Mouse (Mus musculus): ENCODE measurements around the gene Aff2. TPM values are rescaled to one million over a fixed set of nuclear protein-coding genes. Genes with fewer than 3 reads are reported as not detected.

The Aff2 gene
- 9.2 and 10.2 TPM in 2 replicates for polyA plus RNA-seq (2015; fragmentation: Nextera tagmentation; extraction: Ambion mirVana)

DNA sequence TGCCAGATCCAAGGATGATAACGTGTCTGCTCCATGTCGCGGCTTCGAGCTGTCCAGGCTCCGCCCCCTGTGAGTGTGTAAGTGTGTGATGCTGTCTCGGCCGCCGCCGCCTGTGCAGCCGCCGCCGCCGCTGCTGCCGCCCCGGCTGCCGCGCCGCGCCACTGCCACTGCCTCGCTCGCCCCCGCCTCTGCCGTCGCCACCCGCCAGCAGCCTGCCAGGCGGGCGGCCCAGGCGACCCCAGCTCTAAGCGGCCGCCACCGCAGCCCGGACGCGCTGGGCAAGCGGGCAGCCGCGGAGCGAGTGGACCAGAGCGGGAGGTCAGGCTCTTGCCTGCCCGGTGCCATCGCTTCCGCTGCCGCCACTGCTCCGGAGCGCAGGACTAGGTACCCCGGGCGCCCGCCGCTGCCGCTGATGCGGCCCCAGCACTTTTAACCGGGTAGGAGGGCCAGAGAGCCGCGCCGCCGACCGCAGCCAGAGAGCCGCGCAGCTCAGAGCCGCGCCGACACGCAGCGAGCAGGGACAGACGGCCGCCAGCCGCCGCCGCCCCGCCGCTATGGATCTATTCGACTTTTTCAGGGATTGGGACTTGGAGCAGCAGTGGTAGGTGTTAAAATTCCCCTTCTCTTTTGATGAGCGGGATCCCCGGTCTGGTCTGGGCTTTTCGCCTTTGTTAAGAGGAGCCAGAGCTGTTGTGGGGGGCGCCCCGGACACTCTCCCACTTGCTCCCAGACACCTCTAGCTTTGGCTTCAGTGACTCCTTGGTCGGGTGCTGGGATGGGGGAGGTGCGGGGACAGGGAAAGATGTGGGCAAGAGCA is at the start of gene Aff2:
Gene Aff2 (plus strand): TSS at position 57 of the 817 bp plus-strand sequence.
- no peaks in the 10 kb centered on the region for H3K9me3 ChIP-seq
- no peaks in the 10 kb centered on the region; the same call in 1 of the 2 replicates for H3K27me3 ChIP-seq
- peak within 1 kb of the TSS; percentile 65 for H3K4me2 ChIP-seq
- WGBS = 9% methylated on average over 60 of the region's 79 CpGs
- H3K4me3 ChIP-seq = peak within 1 kb of the TSS; percentile 55
- peak within 1 kb of the TSS; percentile 85 for H3K27ac ChIP-seq (replicated peaks)
- H3K9ac ChIP-seq = peak within 1 kb of the TSS; percentile 78
- H3K36me3 ChIP-seq = no peaks in the 10 kb centered on the region
- H3K4me1 ChIP-seq (replicated peaks) = peaks cover 11% of the 10 kb centered on the region; the same call in 1 of the 2 replicates
- peak; percentile 96 for ATAC-seq (ENCODE audit: low read depth)

DNA sequence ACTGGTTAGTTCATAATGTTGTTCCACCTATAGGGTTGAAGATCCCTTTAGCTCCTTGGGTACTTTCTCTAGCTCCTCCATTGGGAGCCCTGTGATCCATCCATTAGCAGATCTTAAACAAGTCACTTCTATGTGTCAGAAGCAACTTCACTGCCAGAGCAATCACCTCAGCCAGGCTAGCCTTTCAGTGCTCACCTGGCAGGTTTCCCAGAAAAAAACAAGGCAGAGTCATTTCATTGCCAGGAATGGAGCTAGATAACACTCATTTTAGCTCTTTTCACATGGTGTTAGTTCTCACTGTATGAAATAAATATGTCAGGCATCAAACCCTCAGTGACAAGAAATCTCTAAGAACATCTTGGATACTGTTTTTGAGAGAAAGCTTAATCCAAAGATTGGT is 22.8 kb upstream of the Aff2 start:
- no peak overlapping the region for H3K4me2 ChIP-seq
- no peak for ATAC-seq (ENCODE audit: low read depth)
- no peak overlapping the region for H3K27ac ChIP-seq (replicated peaks)
- H3K36me3 ChIP-seq = no peaks in the 10 kb centered on the region
- no peaks in the 10 kb centered on the region for H3K27me3 ChIP-seq
- H3K4me3 ChIP-seq = no peak overlapping the region
- H3K4me1 ChIP-seq (replicated peaks) = no peaks in the 10 kb centered on the region
- H3K9ac ChIP-seq = no peak overlapping the region
- H3K9me3 ChIP-seq = no peaks in the 10 kb centered on the region

DNA sequence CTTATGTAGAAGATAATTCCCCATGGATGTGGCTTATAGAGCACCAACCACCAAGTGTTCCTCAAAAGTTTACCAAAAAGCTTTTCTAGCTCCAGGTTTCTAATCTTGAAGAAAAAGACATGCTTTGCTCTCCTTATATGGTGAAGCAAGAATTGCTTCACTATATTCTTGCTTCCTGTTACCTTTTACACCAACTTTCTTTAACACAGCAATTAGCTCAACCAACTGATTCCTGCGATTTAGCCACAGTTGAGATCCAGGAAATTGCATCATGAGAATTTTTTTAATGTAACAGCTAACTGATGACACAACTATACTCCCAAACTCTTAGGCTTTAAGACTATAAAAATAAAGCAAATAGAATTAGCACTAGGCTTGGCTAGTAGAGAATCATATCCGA is 4.5 kb upstream of the Aff2 start:
- Histone ChIP-seq H3K27ac (replicated peaks) (no peak overlapping the region), H3K27me3 (no peaks in the 10 kb centered on the region), H3K4me2 (no peak overlapping the region), H3K9me3 (no peaks in the 10 kb centered on the region), H3K4me1 (replicated peaks) (no peaks in the 10 kb centered on the region), H3K9ac (no peak overlapping the region), H3K4me3 (no peak overlapping the region), H3K36me3 (no peaks in the 10 kb centered on the region)
- no peak for ATAC-seq (ENCODE audit: low read depth)
- 82% methylated on average over 2 of the region's 2 CpGs for WGBS

DNA sequence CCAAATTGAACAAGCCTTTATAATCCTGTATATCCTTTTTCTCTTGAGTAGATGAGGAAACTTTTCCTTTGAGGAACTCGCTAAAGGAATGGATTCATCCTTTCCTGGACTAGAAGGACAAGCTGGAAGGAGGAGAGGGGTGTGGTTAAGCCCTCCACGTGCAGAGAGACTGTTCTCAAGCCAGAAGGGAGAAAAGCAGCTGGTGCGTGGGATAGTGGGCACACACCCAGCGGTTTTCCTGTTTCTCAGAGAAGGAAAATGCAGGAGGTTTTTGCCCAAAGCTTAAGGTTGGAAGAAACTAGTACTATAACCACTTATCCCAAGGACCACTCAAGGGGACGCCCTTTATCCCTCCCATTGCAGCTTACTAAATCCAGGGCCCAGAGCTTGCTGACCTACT is 734 bp upstream of the Aff2 start:
- 26% methylated on average over 5 of the region's 5 CpGs for WGBS
- ATAC-seq (ENCODE audit: low read depth) = no peak
- Histone ChIP-seq H3K9me3 (no peaks in the 10 kb centered on the region), H3K4me3 (peak overlapping the region; percentile 55), H3K4me2 (peak overlapping the region; percentile 65), H3K4me1 (replicated peaks) (peaks cover 10% of the 10 kb centered on the region; the same call in 1 of the 2 replicates), H3K36me3 (no peaks in the 10 kb centered on the region), H3K27me3 (no peaks in the 10 kb centered on the region; the same call in 1 of the 2 replicates), H3K27ac (replicated peaks) (no peak overlapping the region), H3K9ac (no peak overlapping the region)

DNA sequence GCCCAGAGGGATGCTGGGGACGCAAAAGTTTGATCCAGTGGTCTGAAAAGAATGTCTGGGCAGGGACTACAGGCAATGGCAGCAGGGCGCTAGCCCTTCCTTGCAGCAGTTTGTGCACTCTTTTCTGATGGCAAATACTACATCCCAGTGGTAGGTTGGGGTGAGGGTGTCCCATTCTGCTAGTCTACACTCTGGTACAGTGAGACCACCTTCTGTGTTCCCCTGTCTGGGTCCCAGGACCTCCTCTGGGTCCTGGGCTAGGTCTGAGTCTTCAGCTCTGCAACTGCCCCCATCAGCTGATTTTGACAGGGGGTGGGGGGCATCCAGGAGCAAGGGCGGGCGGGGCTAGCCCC is 233 bp upstream of the Aff2 start:
- peak overlapping the region; percentile 78 for H3K9ac ChIP-seq
- H3K4me3 ChIP-seq = peak overlapping the region; percentile 55
- no peaks in the 10 kb centered on the region for H3K36me3 ChIP-seq
- H3K9me3 ChIP-seq = no peaks in the 10 kb centered on the region
- peak; percentile 82 for ATAC-seq (ENCODE audit: low read depth)
- H3K27ac ChIP-seq (replicated peaks) = no peak overlapping the region
- H3K4me2 ChIP-seq = peak overlapping the region; percentile 65
- H3K27me3 ChIP-seq = no peaks in the 10 kb centered on the region; the same call in 1 of the 2 replicates
- H3K4me1 ChIP-seq (replicated peaks) = peaks cover 11% of the 10 kb centered on the region; the same call in 1 of the 2 replicates
- WGBS = 6% methylated on average over 4 of the region's 4 CpGs

DNA sequence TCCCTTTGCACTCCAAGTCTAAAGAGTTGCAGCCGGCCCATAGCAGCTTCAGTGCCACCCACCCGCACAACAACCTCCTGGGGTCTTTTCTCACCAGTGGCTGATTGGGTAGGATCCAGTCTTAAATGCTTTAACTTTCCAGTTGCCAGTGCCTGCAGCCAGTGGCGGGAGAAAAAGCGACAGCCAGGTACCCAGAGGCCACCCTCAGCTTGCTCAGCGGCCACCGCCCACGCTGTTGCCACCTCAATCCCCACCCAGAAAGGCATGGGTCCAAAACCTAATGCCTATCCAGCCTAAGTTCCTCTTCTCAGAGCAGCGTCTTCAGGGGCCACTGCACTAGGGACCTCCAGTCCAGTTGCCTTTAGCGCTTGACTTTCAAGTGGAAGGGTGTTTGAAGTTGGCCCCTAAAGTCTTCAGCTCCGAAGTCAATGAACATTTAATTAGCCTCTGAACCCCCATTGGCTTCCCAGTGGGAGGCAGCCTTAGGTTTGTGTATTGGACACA is 1.0 kb downstream of the Aff2 start:
- ATAC-seq (ENCODE audit: low read depth) = peak; percentile 6; the same call in 1 of the 2 replicates
- H3K4me1 ChIP-seq (replicated peaks) = peaks cover 11% of the 10 kb centered on the region; the same call in 1 of the 2 replicates
- H3K27ac ChIP-seq (replicated peaks) = peak overlapping the region; percentile 85; the same call in 1 of the 2 replicates
- peak overlapping the region; percentile 55 for H3K4me3 ChIP-seq
- no peaks in the 10 kb centered on the region for H3K36me3 ChIP-seq
- H3K27me3 ChIP-seq = no peaks in the 10 kb centered on the region; the same call in 1 of the 2 replicates
- peak overlapping the region; percentile 78 for H3K9ac ChIP-seq
- WGBS = 13% methylated on average over 10 of the region's 10 CpGs
- H3K4me2 ChIP-seq = peak overlapping the region; percentile 65
- H3K9me3 ChIP-seq = no peaks in the 10 kb centered on the region

DNA sequence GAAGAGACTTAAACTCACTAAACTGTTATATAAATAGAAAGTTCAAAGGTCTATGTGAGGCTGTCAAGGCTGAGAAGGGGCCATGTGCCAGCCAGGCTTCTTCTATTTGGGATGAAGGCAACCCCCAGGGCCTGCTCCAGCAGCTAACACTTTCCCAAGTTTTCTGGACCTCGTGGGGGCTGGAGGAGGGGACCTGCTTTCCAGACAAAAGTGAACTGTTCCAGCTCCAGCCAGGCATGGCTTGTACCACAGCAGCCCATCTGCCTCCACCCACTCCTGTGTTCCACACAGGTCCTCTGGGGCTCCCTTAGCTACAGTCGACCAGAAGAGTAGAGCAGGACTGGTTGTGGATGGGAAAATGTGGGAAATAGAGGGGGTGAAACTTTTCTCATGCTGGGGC is 4.1 kb downstream of the Aff2 start:
- Histone ChIP-seq H3K27ac (replicated peaks) (no peak overlapping the region), H3K4me1 (replicated peaks) (peaks cover 11% of the 10 kb centered on the region; the same call in 1 of the 2 replicates), H3K4me3 (no peak overlapping the region), H3K36me3 (no peaks in the 10 kb centered on the region), H3K9ac (no peak overlapping the region), H3K9me3 (no peaks in the 10 kb centered on the region), H3K27me3 (no peaks in the 10 kb centered on the region; the same call in 1 of the 2 replicates), H3K4me2 (0 out of 2 replicates have a peak overlapping the region, but pooled peaks have one; percentile 7)
- ATAC-seq (ENCODE audit: low read depth) = no peak
- 9% methylated on average over 2 of the region's 2 CpGs for WGBS

DNA sequence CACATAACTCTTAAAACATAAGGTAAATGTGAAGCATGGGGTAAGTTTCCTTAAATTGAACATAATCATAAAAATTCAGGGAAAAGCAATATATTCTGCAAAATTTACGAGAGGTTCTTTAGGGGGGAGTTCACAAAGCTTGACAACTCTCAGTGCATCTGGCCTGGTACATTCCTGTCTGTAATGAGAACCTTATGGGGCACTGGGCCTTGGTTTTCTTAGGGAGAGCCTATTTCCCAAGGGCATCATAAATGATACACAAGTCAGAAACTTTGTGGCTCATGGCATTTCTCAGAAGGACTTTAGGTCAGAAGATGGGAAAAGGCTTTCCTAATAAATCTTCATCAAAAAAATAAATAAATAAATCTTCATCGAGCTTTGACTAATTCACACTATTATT is 13.2 kb downstream of the Aff2 start:
- no peaks in the 10 kb centered on the region for H3K4me1 ChIP-seq (replicated peaks)
- no peak overlapping the region for H3K4me3 ChIP-seq
- no peaks in the 10 kb centered on the region for H3K9me3 ChIP-seq
- H3K27me3 ChIP-seq = no peaks in the 10 kb centered on the region
- no peak for ATAC-seq (ENCODE audit: low read depth)
- 72% methylated on average over 2 of the region's 2 CpGs for WGBS
- no peak overlapping the region for H3K4me2 ChIP-seq
- no peaks in the 10 kb centered on the region for H3K36me3 ChIP-seq
- no peak overlapping the region for H3K9ac ChIP-seq
- no peak overlapping the region for H3K27ac ChIP-seq (replicated peaks)

DNA sequence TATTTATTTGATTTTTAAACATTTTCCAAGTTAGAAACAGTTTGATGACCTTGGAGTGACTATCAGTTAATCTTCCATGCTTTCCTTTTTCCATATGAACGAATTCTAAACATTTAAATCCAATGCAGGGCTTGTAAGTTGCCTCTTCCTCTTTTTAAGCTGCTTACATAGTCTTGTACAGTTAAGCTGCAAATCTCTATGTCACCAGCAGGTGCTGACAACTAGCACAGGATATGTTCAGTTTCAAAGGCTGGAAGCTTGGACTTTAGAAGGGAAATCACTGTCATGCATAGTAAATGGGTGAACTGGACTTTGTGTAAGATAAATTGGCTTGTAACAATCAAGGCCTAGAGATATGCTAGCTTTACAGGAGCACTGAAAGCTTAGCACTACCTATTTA is 29.6 kb downstream of the Aff2 start:
- no peak overlapping the region for H3K4me2 ChIP-seq
- H3K4me1 ChIP-seq (replicated peaks) = no peaks in the 10 kb centered on the region
- no peak for ATAC-seq (ENCODE audit: low read depth)
- no peaks in the 10 kb centered on the region for H3K9me3 ChIP-seq
- H3K4me3 ChIP-seq = no peak overlapping the region
- 57% methylated on average over 1 of the region's 1 CpGs for WGBS
- no peak overlapping the region for H3K27ac ChIP-seq (replicated peaks)
- H3K9ac ChIP-seq = no peak overlapping the region
- no peaks in the 10 kb centered on the region for H3K36me3 ChIP-seq
- H3K27me3 ChIP-seq = no peaks in the 10 kb centered on the region

DNA sequence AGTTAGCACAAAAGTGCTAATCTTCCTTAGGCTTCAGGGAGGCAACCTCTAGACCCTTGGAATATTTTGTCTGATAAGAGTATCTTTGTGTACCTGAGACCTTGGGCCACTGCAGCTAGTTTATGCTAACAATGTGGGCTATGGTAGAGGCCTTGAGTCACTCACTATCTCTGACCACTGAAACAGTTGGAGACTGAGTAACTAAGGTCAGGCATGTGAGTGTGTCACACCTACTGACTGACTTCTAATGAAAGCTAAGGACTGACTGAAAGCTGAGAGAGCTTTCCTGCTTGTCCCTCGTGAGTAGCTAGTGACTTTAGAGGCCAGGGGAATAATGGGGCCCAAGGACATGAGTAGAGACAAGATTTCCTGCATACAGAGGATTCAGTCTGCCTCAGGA is 54.9 kb downstream of the Aff2 start:
- Histone ChIP-seq H3K9ac (no peak overlapping the region), H3K27me3 (no peaks in the 10 kb centered on the region), H3K4me3 (no peak overlapping the region), H3K36me3 (no peaks in the 10 kb centered on the region), H3K4me2 (no peak overlapping the region), H3K4me1 (replicated peaks) (no peaks in the 10 kb centered on the region), H3K9me3 (no peaks in the 10 kb centered on the region), H3K27ac (replicated peaks) (no peak overlapping the region)
- 68% methylated on average over 1 of the region's 1 CpGs for whole genome bisulfite sequencing
- ATAC-seq (ENCODE audit: low read depth) = no peak

DNA sequence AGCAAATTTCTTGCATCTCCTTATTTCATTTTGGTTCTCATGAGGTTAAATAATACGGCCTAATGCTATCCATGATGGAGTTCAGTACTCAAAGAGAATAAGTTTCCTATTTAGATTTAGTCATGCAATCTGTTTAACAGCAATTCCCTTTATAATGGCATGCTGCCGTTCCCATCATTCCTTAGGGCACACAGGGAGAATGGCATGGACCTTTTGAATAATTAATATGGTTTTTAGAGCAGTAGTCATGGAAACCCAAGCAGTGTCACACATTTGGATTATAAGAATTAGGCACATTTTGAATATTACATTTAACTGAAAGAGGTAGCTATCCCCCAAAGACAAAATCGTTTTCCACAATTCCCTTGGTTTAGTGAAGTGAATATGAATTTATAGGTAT is 78.3 kb downstream of the Aff2 start:
- H3K4me3 ChIP-seq = no peak overlapping the region
- no peak overlapping the region for H3K4me2 ChIP-seq
- H3K27me3 ChIP-seq = no peaks in the 10 kb centered on the region
- no peak overlapping the region for H3K27ac ChIP-seq (replicated peaks)
- no peaks in the 10 kb centered on the region for H3K9me3 ChIP-seq
- H3K36me3 ChIP-seq = no peaks in the 10 kb centered on the region
- 53% methylated on average over 3 of the region's 3 CpGs for WGBS
- no peak overlapping the region for H3K9ac ChIP-seq
- no peak for ATAC-seq (ENCODE audit: low read depth)
- no peaks in the 10 kb centered on the region for H3K4me1 ChIP-seq (replicated peaks)

DNA sequence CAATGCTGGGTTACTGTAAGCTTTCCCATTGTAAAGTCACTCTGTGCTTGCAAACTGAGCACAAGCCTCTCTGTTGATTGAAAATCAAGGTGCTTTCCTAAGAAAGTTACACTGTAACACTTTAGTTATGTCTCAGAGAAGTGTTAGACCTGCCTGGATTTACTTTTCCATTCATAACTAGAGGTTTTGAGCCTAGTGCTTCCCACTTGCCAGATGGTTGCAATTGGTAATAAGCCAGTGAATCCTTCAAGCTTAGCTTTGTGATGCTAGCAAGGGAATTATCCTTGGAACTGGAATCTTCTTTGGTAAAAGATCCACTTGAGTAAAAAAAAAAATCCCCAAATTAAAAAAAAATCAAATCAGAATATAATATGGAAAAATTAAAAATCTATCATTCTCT is 81.8 kb downstream of the Aff2 start:
- Histone ChIP-seq H3K27ac (replicated peaks) (no peak overlapping the region), H3K27me3 (no peaks in the 10 kb centered on the region), H3K4me3 (no peak overlapping the region), H3K4me1 (replicated peaks) (no peaks in the 10 kb centered on the region), H3K36me3 (no peaks in the 10 kb centered on the region), H3K9me3 (no peaks in the 10 kb centered on the region), H3K4me2 (no peak overlapping the region), H3K9ac (no peak overlapping the region)
- no peak for ATAC-seq (ENCODE audit: low read depth)
